Mouse (Mus musculus) stomach, embryonic 15.5 days (tissue): Measurements from ENCODE around the gene Cntfr. TPM values are rescaled to one million over a fixed set of nuclear protein-coding genes. Genes with fewer than 3 reads are reported as not detected.
"Not testable (repeated sequence)": the region's sequence is repeated elsewhere in the genome, so short reads cannot be mapped to it uniquely, and the experiment has no call there.

Experiments used
- ATAC-seq: fragments of 200-750 bp; cut with Nextera tagmentation; 2 replicates; pipeline ENCODE4 v1.8.0; 2017; ENCODE audit warnings: low read depth, moderate number of reproducible peaks, moderate TSS enrichment; ENCODE audit not compliant: insufficient read depth, low FRiP score
- H3K27ac ChIP-seq: fragments of 300-500 bp; sonication (generic); 2 replicates; pipeline ENCODE4 v1.5.1; 2015; ENCODE audit warnings: mild to moderate bottlenecking, inconsistent platforms
- H3K27me3 ChIP-seq: fragments of 300-500 bp; sonication (generic); replicated peaks from 2 replicates; pipeline ENCODE4 v1.6.1; 2015; ENCODE audit warnings: inconsistent platforms
- H3K36me3 ChIP-seq: fragments of 300-500 bp; sonication (generic); 2 replicates; pipeline ENCODE4 v1.6.1; 2015; ENCODE audit warnings: inconsistent platforms
- H3K4me1 ChIP-seq: fragments of 300-500 bp; sonication (generic); 2 replicates; pipeline ENCODE4 v1.6.1; 2015; ENCODE audit warnings: inconsistent platforms
- H3K4me2 ChIP-seq: fragments of 300-500 bp; sonication (generic); 2 replicates; pipeline ENCODE4 v1.6.1; 2015; ENCODE audit warnings: mild to moderate bottlenecking, inconsistent platforms
- H3K4me3 ChIP-seq: fragments of 300-500 bp; sonication (generic); replicated peaks from 2 replicates; pipeline ENCODE4 v1.5.1; 2015; ENCODE audit warnings: inconsistent platforms
- H3K9ac ChIP-seq: fragments of 300-500 bp; sonication (generic); 2 replicates; pipeline ENCODE4 v1.6.1; 2015; ENCODE audit warnings: inconsistent platforms
- H3K9me3 ChIP-seq: fragments of 300-500 bp; sonication (generic); 2 replicates; pipeline ENCODE4 v1.6.1; 2016; ENCODE audit warnings: inconsistent platforms
- WGBS: fragments of 180-500 bp; shearing (Covaris S2); methylation state at CpG from one replicate; pipeline ENCODE4 v1.1.7; 2015; 5-methylcytosine and 5-hydroxymethylcytosine counted together
- polyA plus RNA-seq: library from polyadenylated mRNA; unstranded; fragments of >200 nt; fragmentation: Nextera tagmentation; extraction: Ambion mirVana; gene quantifications from 2 replicates; pipeline ENCODE4 v1.2.1, GENCODE M21; 2015

Cntfr gene
- polyA plus RNA-seq, result 8.3 and 11.8 TPM in 2 replicates

DNA sequence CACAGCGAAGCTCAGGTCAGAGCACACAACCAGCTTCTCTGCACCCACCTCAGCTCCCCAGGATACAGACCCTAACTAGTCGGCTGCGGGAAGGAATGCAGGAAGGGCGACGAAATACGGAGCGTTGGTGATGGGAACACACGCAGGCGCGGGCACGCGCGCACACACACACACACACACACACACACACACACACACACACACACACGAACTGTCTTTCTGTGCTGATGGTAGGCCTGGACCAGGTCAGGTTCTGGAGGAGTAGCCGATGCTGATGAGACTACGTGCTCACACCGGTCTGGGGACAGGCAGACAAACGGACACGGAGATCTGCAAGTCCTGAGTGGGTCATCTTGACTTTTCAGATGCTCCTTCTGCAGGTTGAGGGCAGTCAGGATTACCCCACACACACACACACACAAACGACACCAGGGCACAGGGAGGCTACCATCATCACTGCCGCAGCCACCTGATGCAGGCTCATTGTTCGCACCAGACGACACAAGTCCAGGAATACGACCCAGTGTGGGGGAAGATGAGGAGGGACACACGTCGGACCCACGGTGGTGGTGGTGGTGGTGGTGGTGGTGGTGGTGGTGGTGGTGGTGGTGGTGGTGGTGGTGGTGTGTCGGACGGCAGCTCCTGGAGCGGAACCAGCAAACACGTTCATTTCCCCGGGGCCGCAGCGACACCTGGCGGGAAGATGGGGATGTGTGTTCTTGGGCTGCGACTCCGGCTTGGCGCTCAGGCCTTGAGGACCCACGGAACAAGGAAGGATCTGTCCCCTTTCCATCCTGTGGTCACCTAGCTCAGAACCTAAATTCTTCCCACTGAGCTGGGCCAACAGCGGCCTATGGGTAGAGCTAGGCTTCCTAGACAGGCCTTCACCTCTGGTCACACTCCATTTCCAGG is at the start of gene Cntfr:
Cntfr (minus strand) TSS at position 160 of the 912 bp plus-strand sequence.
- H3K9ac ChIP-seq, ATAC-seq, H3K9me3 ChIP-seq, H3K4me3 ChIP-seq, H3K36me3 ChIP-seq, H3K27ac ChIP-seq, H3K27me3 ChIP-seq, H3K4me1 ChIP-seq: not testable (repeated sequence)
- 13% methylated on average over 31 of the region's 40 CpGs for WGBS
- H3K4me2 ChIP-seq, result 0 out of 2 replicates have a peak within 1 kb of the TSS, but pooled peaks have one; percentile 19

- H3K9ac ChIP-seq, result no peak overlapping the region
Measured at GRCm38 (mm10) chr4:41745021-41745420, 48.1 kb upstream of the Cntfr start.

DNA sequence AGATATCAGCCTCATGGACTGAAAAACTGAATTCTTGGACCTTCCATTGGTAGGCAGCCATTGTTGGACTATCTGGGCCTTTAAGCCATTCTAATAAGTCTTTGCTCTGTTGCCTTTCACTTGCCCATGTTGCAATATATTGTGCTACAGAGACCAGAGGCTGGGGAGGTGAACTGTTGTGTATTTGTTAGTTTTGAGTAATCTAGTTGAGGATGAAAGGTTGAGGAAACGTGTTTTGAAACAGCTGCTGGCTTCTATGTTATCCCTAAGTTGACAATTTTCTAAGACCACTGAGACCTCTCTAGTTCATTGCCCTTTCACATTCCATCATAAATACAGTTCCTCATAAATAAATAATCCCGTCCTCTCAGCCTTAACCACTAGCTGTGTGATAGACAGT is 47.2 kb upstream of the Cntfr start:
- Histone ChIP-seq H3K27ac (no peak overlapping the region), H3K27me3 (no peaks in the 10 kb centered on the region), H3K9ac (no peak overlapping the region), H3K4me3 (no peak overlapping the region), H3K9me3 (0 out of 2 replicates have a peak, but pooled peaks cover 4% of the 10 kb centered on the region), H3K36me3 (0 out of 2 replicates have a peak, but pooled peaks cover 2% of the 10 kb centered on the region), H3K4me1 (peaks cover 11% of the 10 kb centered on the region; the same call in 1 of the 2 replicates), H3K4me2 (no peak overlapping the region)
- no peak for ATAC-seq
- WGBS, result 56% methylated on average over 2 of the region's 2 CpGs

More at GRCm38 (mm10) chr4:41745021-41745420, 48.1 kb upstream of the Cntfr start:
- 59% methylated on average over 1 of the region's 1 CpGs for WGBS
- H3K4me1 ChIP-seq, result peaks cover 6% of the 10 kb centered on the region; the same call in 1 of the 2 replicates
- no peak overlapping the region for H3K27ac ChIP-seq
- H3K27me3 ChIP-seq, result no peaks in the 10 kb centered on the region
- H3K4me2 ChIP-seq, result no peak overlapping the region
- no peak for ATAC-seq
- H3K9me3 ChIP-seq, result 0 out of 2 replicates have a peak, but pooled peaks cover 4% of the 10 kb centered on the region
- H3K4me3 ChIP-seq, result no peak overlapping the region
- no peaks in the 10 kb centered on the region for H3K36me3 ChIP-seq

DNA sequence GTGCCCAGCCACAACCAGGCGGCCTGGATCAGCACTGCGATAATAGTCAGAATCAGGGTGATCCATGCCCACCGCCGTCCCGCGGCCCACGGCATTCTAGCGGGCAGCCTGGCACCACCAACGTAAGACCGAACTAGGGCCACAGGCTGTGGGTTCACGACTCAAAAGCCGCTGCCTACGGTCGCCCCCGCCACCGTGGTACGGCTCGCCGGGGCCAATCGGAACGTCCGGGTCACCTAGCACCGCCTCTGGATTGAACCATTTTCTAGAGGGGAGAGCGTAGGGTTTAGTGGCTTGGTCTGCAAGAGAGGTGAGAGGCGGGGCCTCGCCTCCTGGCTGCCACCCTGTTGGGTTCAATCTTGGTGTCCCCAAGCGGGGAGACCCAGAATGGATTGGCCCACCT is 44.3 kb upstream of the Cntfr start:
- H3K9me3 ChIP-seq, result no peaks in the 10 kb centered on the region
- H3K27me3 ChIP-seq, result no peaks in the 10 kb centered on the region
- ATAC-seq, result peak; percentile 96
- H3K9ac ChIP-seq, result peak overlapping the region; percentile 73; the same call in 1 of the 2 replicates
- 0 out of 2 replicates have a peak, but pooled peaks cover 2% of the 10 kb centered on the region for H3K36me3 ChIP-seq
- peak overlapping the region; percentile 65 for H3K4me3 ChIP-seq
- WGBS, result 0% methylated on average over 27 of the region's 27 CpGs
- H3K4me1 ChIP-seq, result peaks cover 11% of the 10 kb centered on the region; the same call in 1 of the 2 replicates
- H3K4me2 ChIP-seq, result peak overlapping the region; percentile 92
- H3K27ac ChIP-seq, result peak overlapping the region; percentile 85

- Histone ChIP-seq H3K9ac (peak overlapping the region; percentile 73; the same call in 1 of the 2 replicates), H3K9me3 (no peaks in the 10 kb centered on the region), H3K4me1 (peaks cover 11% of the 10 kb centered on the region; the same call in 1 of the 2 replicates), H3K4me2 (peak overlapping the region; percentile 92), H3K36me3 (0 out of 2 replicates have a peak, but pooled peaks cover 2% of the 10 kb centered on the region), H3K27ac (peak overlapping the region; percentile 85), H3K27me3 (no peaks in the 10 kb centered on the region), H3K4me3 (peak overlapping the region; percentile 65)
- ATAC-seq, result peak; percentile 72
- WGBS, result under 1% methylated on average over 48 of the region's 48 CpGs
Measured at GRCm38 (mm10) chr4:41740380-41741157, 43.7 kb upstream of the Cntfr start.

DNA sequence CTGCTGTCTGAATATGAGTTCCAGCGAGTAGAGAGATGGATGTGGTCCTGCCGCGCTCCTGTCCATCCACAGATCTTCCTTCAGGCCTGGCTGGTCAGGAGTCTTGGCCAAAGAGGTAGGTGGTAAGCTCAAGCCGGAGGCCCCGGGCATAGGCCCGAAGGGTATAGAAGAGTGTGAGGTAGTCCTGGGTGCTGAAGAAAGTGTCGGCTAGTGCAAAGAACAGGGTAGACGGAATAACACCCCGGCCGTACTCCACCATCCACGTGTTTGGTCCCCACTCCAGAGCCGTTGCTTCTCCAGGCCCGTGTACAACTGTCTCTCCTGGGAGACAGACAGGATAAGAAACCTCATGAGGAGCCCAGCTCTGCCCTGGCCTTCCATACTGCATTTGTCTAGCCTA is 42.4 kb upstream of the Cntfr start:
- 0 out of 2 replicates have a peak overlapping the region, but pooled peaks have one; percentile 65 for H3K4me3 ChIP-seq
- whole genome bisulfite sequencing, result 91% methylated on average over 13 of the region's 13 CpGs
- no peak overlapping the region for H3K9ac ChIP-seq
- H3K4me1 ChIP-seq, result peaks cover 11% of the 10 kb centered on the region; the same call in 1 of the 2 replicates
- no peak for ATAC-seq
- peak overlapping the region; percentile 92; the same call in 1 of the 2 replicates for H3K4me2 ChIP-seq
- H3K36me3 ChIP-seq, result 0 out of 2 replicates have a peak, but pooled peaks cover 2% of the 10 kb centered on the region
- no peak overlapping the region for H3K27ac ChIP-seq
- H3K9me3 ChIP-seq, result no peaks in the 10 kb centered on the region
- H3K27me3 ChIP-seq, result no peaks in the 10 kb centered on the region

GRCm38 (mm10) chr4:41738256-41738603 is 41.3 kb upstream of the Cntfr start:
- Histone ChIP-seq H3K4me1 (peaks cover 11% of the 10 kb centered on the region; the same call in 1 of the 2 replicates), H3K9ac (no peak overlapping the region), H3K36me3 (0 out of 2 replicates have a peak, but pooled peaks cover 2% of the 10 kb centered on the region), H3K4me2 (no peak overlapping the region), H3K27me3 (peaks cover 5% of the 10 kb centered on the region; the same call in 1 of the 2 replicates), H3K27ac (no peak overlapping the region), H3K4me3 (no peak overlapping the region), H3K9me3 (no peaks in the 10 kb centered on the region)
- no peak for ATAC-seq
- 58% methylated on average over 1 of the region's 1 CpGs for WGBS

- Histone ChIP-seq H3K9me3 (no peaks in the 10 kb centered on the region), H3K4me1 (peaks cover 11% of the 10 kb centered on the region; the same call in 1 of the 2 replicates), H3K27me3 (peaks cover 10% of the 10 kb centered on the region), H3K4me2 (no peak overlapping the region), H3K36me3 (0 out of 2 replicates have a peak, but pooled peaks cover 2% of the 10 kb centered on the region), H3K27ac (no peak overlapping the region), H3K9ac (no peak overlapping the region), H3K4me3 (no peak overlapping the region)
- ATAC-seq, result no peak
- 35% methylated on average over 8 of the region's 8 CpGs for WGBS
Measured at GRCm38 (mm10) chr4:41737602-41738255, 40.8 kb upstream of the Cntfr start.

DNA sequence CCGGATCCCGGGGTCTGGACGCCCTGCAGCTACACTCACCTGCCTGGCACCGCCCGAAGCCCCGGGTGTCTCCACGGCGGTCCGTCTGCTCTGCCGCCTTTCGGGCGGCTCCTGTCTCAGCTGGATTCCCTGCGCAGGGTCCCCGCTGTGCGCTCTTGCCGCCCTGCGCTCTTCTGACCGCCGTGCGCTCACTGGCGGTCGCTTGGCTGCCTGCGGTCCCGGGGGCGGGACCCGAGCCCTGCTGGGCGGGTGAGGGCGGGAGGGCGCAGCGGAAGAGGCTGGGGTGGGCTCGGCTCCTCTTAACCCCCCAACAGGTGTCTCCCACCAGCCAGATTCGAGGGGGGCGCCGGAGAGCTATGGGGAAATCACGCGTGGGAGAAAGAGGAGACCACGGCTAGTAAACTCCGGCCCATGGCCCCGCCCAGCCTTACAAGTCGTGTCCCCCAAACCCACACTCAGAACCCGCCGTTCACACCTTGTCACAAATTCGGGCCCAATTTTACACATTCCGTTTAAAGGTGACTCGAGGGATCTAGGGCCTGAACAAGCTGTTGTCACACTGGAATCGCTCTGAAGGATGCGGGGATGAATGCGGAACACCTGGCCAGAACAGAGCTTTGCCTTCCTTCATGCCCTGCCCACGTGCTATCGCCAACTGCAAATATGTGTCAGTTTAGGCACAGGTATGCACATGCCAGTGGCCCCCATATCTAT is 34.3 kb upstream of the Cntfr start, which contains the start of gene Arid3c:
Arid3c (minus strand) TSS at position 91 of the 714 bp plus-strand sequence.
- Histone ChIP-seq H3K27me3 (peaks cover 66% of the 10 kb centered on the region), H3K9me3 (no peaks in the 10 kb centered on the region), H3K27ac (no peak within 1 kb of the TSS), H3K4me1 (peaks cover 8% of the 10 kb centered on the region), H3K4me2 (peak within 1 kb of the TSS; percentile 83), H3K9ac (no peak within 1 kb of the TSS), H3K36me3 (no peaks in the 10 kb centered on the region), H3K4me3 (peak within 1 kb of the TSS; percentile 34)
- ATAC-seq, result no peak
- 1% methylated on average over 50 of the region's 50 CpGs for WGBS

DNA sequence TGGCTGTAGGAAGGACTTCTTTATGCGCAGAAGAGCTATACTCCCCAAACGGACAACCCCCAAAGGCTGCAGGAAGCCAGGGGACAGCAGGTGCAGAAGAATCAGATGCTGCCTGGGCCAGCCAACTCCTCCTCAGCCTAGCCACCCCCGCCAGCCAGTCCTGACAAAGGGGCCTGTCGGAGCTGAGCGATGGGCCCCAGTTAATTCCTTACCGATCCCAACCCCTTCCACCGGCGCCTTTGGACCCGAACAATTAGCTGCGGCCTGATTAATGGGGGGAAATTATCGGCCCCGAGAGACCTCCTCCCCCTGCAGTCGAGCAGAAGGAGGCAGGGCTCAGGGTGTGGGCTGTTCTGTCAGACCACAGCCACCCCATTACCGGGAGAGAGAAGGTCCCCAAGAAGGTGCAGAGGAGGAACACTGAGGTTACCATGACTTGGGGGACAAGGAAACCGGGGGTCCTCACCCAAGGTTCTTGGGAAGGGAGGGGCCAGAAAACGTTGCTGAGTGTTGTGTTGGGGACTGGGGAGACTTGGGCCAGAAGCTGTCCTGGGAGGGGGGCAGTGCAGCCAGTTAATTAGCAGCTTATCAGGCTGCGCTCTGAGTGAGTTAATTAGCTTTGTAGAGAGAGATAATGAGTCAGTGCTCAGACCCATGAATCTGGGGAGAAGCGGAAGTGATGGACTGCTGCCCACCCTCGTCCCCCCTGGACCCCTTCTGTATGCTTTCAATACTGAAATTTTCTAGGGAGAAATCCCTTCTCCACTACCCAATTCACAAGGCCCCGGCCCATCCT is 30.1 kb upstream of the Cntfr start:
- no peak for ATAC-seq
- Histone ChIP-seq H3K9me3 (no peaks in the 10 kb centered on the region), H3K4me3 (no peak overlapping the region), H3K27me3 (peaks cover 78% of the 10 kb centered on the region), H3K27ac (no peak overlapping the region), H3K36me3 (no peaks in the 10 kb centered on the region), H3K9ac (no peak overlapping the region), H3K4me2 (no peak overlapping the region), H3K4me1 (peaks cover 15% of the 10 kb centered on the region)
- 18% methylated on average over 20 of the region's 20 CpGs for WGBS
